Mouse (Mus musculus) intestine, embryonic 16.5 days (tissue): ENCODE measurements around the gene Vmn1r58. TPM values are rescaled to one million over a fixed set of nuclear protein-coding genes. Genes with fewer than 3 reads are reported as not detected.
"Not testable (repeated sequence)": the region's sequence is repeated elsewhere in the genome, so short reads cannot be mapped to it uniquely, and the experiment has no call there.

Source experiments
- ATAC-seq: fragments of 200-750 bp; cut with Nextera tagmentation; 2 replicates; pipeline ENCODE4 v1.8.0; 2017; ENCODE audit warnings: moderate TSS enrichment, moderate library complexity
- H3K27ac ChIP-seq: fragments of 300-500 bp; sonication (generic); 2 replicates; pipeline ENCODE4 v1.5.1; 2014; ENCODE audit warnings: mild to moderate bottlenecking, low read length
- H3K27me3 ChIP-seq: fragments of 300-500 bp; sonication (generic); replicated peaks from 2 replicates; pipeline ENCODE4 v1.6.1; 2014; ENCODE audit warnings: low read length, control low read depth, mixed read lengths; ENCODE audit not compliant: control insufficient read depth, insufficient read depth
- H3K36me3 ChIP-seq: fragments of 300-500 bp; sonication (generic); 2 replicates; pipeline ENCODE4 v1.6.1; 2014; ENCODE audit warnings: low read length, control low read depth; ENCODE audit not compliant: control insufficient read depth, insufficient read depth
- H3K4me1 ChIP-seq: fragments of 300-500 bp; sonication (generic); 2 replicates; pipeline ENCODE4 v1.6.1; 2014; ENCODE audit warnings: low read length, control low read depth, mixed read lengths; ENCODE audit not compliant: control insufficient read depth, insufficient read depth
- H3K4me2 ChIP-seq: fragments of 300-500 bp; sonication (generic); 2 replicates; pipeline ENCODE4 v1.6.1; 2014; ENCODE audit warnings: low read depth, low read length, control low read depth
- H3K4me3 ChIP-seq: fragments of 300-500 bp; sonication (generic); 2 replicates; pipeline ENCODE4 v1.5.1; 2014; ENCODE audit warnings: mild to moderate bottlenecking, low read length
- H3K9ac ChIP-seq: fragments of 300-500 bp; sonication (generic); 2 replicates; pipeline ENCODE4 v1.6.1; 2014; ENCODE audit warnings: low read depth, low read length
- H3K9me3 ChIP-seq: fragments of 300-500 bp; sonication (generic); 2 replicates; pipeline ENCODE4 v1.6.1; 2016; ENCODE audit warnings: low read length, control low read depth; ENCODE audit not compliant: control insufficient read depth
- WGBS: fragments of 180-500 bp; shearing (Covaris S2); extraction: QIAGEN DNeasy Blood & Tissue Kit; methylation state at CpG from one replicate; pipeline ENCODE4 v1.1.7; 2014; 5-methylcytosine and 5-hydroxymethylcytosine counted together
- polyA plus RNA-seq: library from polyadenylated mRNA; unstranded; fragments of >200 nt; fragmentation: Nextera tagmentation; extraction: Ambion mirVana; gene quantifications from 2 replicates; pipeline ENCODE4 v1.2.1, GENCODE M21; 2015

Vmn1r58 gene
- polyA plus RNA-seq = not detected in 2 replicates

DNA sequence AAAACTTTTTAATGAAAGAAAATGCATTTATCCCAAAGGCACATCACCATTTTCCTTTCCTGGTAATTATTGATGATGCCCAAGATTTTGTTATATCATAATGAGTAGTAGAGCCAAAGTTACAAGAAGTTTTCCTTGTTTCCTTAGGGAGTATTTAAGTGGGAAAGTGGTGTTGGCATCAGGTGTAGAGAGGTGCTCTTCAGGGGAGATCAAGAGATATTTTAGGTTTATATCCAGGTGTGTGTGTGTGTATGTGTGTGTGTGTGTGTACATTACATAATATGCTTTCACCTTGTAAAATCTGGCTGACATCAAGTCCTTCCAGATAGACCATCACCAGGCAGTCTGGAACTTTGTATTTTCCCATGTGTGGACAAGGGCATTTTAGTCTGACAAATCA is at the start of gene Vmn1r58:
Vmn1r58 (minus strand) TSS at position 101 of the 400 bp plus-strand sequence.
- H3K9ac ChIP-seq, ATAC-seq, H3K27ac ChIP-seq, H3K4me3 ChIP-seq, H3K4me2 ChIP-seq, H3K9me3 ChIP-seq, H3K4me1 ChIP-seq, H3K27me3 ChIP-seq, H3K36me3 ChIP-seq: not testable (repeated sequence)

DNA sequence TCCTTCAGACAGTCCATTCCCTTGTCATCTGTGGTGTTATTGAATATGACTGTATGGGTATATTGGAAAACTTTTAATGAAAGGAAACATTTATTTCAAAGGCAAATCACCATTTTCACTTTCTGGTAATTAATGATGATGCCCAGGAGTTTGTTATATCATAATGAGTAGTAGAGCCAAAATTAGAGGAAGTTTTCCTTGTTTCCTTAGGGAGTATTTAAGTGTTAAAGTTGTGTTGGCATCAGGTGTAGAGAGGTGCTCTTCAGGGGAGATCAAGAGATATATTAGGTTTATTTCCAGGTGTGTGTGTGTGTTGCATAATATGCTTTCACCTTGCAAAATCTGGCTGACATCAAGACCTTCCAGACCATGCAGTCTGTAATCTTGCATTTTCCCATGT is 43.5 kb upstream of the Vmn1r58 start, which contains the start of gene Vmn1r59:
Vmn1r59 (minus strand) TSS at position 101 of the 400 bp plus-strand sequence.
- H3K9ac ChIP-seq = no peak within 1 kb of the TSS
- H3K27me3 ChIP-seq = no peaks in the 10 kb centered on the region
- ATAC-seq = no peak
- no peak within 1 kb of the TSS for H3K4me3 ChIP-seq
- no peaks in the 10 kb centered on the region for H3K36me3 ChIP-seq
- H3K9me3 ChIP-seq = 0 out of 2 replicates have a peak, but pooled peaks cover 3% of the 10 kb centered on the region
- H3K4me1 ChIP-seq = no peaks in the 10 kb centered on the region
- H3K27ac ChIP-seq = no peak within 1 kb of the TSS
- no peak within 1 kb of the TSS for H3K4me2 ChIP-seq

DNA sequence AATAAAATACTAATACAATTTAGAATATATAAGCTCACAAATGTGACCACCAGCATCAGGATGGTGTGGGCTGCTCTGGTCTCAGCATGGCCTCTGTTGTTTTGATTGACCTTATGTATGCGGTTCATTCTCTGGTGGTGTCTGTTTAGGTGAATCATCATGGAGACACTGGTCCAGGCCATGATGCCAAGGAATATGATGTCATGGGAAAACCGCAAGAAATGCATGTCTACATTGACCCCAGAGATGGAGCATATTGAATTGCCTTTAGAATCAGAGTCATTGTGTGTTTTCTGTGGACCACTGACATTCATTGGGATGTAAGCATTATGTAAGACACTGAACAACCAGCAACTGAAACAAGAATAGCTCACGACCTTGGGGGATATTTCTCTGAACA is 40.8 kb upstream of the Vmn1r58 start:
- ATAC-seq, H3K9me3 ChIP-seq, H3K27me3 ChIP-seq, H3K4me1 ChIP-seq, H3K9ac ChIP-seq, H3K36me3 ChIP-seq, H3K27ac ChIP-seq, H3K4me2 ChIP-seq, H3K4me3 ChIP-seq: not testable (repeated sequence)
- 69% methylated on average over 3 of the region's 3 CpGs for WGBS

DNA sequence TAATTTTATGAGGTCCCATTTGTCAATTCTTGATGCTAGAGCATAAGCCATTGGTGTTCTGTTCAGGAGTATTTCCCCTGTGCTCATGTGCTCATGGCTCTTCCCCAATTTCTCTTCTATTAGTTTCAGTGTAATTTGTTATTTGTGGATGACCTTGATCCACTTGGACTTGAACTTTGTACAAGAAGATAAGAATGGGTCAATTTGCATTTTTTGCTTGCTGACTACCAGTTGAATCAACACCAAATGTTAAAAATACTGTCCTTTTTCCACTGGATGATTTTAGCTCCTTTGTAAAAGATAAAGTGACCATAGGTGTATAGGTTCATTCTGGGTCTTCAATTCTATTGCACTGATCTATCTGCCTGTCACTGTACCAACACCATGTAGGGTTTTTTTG is 35.4 kb upstream of the Vmn1r58 start:
- Histone ChIP-seq H3K4me3 (no peak overlapping the region), H3K27me3 (no peaks in the 10 kb centered on the region), H3K4me2 (no peak overlapping the region), H3K9me3 (0 out of 2 replicates have a peak, but pooled peaks cover 3% of the 10 kb centered on the region), H3K36me3 (no peaks in the 10 kb centered on the region), H3K27ac (no peak overlapping the region), H3K4me1 (no peaks in the 10 kb centered on the region), H3K9ac (no peak overlapping the region)
- no peak for ATAC-seq

DNA sequence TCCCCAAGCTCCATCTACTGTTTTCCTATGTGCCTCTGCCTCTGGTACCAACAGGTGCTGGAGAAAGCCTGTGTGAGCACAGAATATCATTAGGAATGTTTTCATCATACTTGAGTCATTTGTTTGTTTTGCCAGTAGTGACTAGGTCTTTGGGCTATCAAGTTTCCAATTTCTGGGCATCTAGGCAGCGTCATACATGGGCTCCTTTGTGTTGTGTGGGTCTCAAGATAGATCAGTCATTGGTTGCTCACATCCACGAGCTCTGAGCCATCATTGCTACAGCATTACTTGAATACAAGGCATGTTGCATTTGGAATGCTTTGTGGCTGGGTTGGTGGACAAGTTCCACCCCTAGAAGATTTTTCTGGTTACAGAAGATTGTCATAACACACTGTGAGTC is 7.0 kb downstream of the Vmn1r58 start:
- Histone ChIP-seq H3K36me3 (no peaks in the 10 kb centered on the region), H3K27me3 (no peaks in the 10 kb centered on the region), H3K9me3 (no peaks in the 10 kb centered on the region), H3K27ac (no peak overlapping the region), H3K4me2 (no peak overlapping the region), H3K9ac (no peak overlapping the region), H3K4me3 (no peak overlapping the region), H3K4me1 (no peaks in the 10 kb centered on the region)
- WGBS = 52% methylated on average over 2 of the region's 2 CpGs
- ATAC-seq = no peak

DNA sequence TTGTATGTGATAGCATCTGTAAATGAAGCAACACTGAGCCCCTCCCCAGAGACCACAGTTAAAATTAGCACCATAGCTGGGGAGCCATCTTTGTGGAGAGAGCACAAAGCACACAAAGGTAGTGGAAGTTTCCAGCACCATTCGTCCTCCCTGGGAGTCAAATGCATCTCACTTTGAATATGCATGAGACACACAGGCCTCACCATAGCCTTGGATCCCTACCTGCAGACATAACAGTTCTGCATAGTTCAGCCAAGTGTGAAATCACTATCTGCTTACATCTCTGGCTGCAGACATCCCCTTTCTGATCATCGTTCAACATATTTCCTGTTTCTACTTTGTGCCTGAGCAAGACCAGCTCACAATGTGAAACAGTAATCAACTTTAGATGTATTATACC is 46.5 kb downstream of the Vmn1r58 start:
- H3K27me3 ChIP-seq = no peaks in the 10 kb centered on the region
- no peak overlapping the region for H3K4me2 ChIP-seq
- peaks cover 4% of the 10 kb centered on the region; the same call in 1 of the 2 replicates for H3K9me3 ChIP-seq
- H3K36me3 ChIP-seq = no peaks in the 10 kb centered on the region
- 80% methylated on average over 2 of the region's 2 CpGs for WGBS
- H3K4me1 ChIP-seq = no peaks in the 10 kb centered on the region
- no peak overlapping the region for H3K9ac ChIP-seq
- H3K27ac ChIP-seq = no peak overlapping the region
- no peak overlapping the region for H3K4me3 ChIP-seq
- no peak for ATAC-seq

GRCm38 (mm10) chr7:5363599-5363998 is 49.6 kb downstream of the Vmn1r58 start:
- no peak for ATAC-seq
- no peak overlapping the region for H3K4me3 ChIP-seq
- H3K27ac ChIP-seq = no peak overlapping the region
- H3K27me3 ChIP-seq = no peaks in the 10 kb centered on the region
- no peaks in the 10 kb centered on the region for H3K4me1 ChIP-seq
- 85% methylated on average over 5 of the region's 5 CpGs for WGBS
- H3K9ac ChIP-seq = no peak overlapping the region
- no peaks in the 10 kb centered on the region for H3K36me3 ChIP-seq
- H3K9me3 ChIP-seq = peaks cover 4% of the 10 kb centered on the region; the same call in 1 of the 2 replicates
- no peak overlapping the region for H3K4me2 ChIP-seq

Other genes with a start within 250 kb of the Vmn1r58 start
- not detected in 2 replicates for gene Vmn1r56, start 216.6 kb downstream of the Vmn1r58 start, polyA plus RNA-seq
- gene Vmn1r57, start 194.9 kb downstream of the Vmn1r58 start, polyA plus RNA-seq = not detected in 2 replicates
- gene Gm5065, start 62.9 kb downstream of the Vmn1r58 start, polyA plus RNA-seq = not detected in 2 replicates
- gene Nlrp2, start 62.4 kb downstream of the Vmn1r58 start, polyA plus RNA-seq = not detected in 2 replicates
- not detected in 2 replicates for gene Vmn1r59, start 43.4 kb upstream of the Vmn1r58 start, polyA plus RNA-seq
- gene Vmn2r28, start 80.6 kb upstream of the Vmn1r58 start, polyA plus RNA-seq = not detected in 2 replicates
- gene Vmn1r60, start 133.9 kb upstream of the Vmn1r58 start, polyA plus RNA-seq = not detected in 2 replicates
- not detected in 2 replicates for gene Vmn1r61, start 199.9 kb upstream of the Vmn1r58 start, polyA plus RNA-seq